Mouse (Mus musculus): ENCODE measurements around the gene Rapgef3.

DNA sequence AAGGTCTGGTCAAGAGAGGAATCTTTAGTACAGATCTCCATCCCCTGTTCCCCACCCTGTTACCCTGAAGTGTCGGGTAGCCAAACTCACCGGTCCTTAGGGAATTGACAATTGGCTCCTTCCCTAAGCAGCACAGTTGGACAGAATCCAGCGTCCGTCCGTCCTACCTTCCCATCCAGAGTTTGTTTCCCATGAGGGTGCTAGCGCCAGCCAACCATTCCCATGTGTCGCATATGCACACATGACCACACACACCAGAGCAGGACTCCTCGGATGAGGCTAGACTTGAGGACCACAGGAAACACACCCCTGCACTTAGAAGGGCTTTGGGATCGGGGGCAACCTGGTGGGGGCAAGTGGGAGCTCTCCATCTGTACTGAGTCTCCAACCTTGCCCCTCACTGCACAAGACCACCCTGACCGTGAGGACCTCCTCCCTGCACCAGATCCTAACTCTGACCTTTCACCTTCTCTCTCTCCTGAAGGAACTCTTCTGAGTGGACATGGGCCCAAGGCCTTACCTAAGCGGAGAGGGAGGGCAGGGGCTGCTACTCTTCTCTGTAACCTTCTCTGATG, 23.4 kb upstream of the Rapgef3 start:
- TF ChIP-seq POLR2A (IDR thresholded peaks at IDR 0.05; ENCODE audit: borderline replicate concordance, low read depth, low read length) (no peak), CTCF (IDR thresholded peaks at IDR 0.05; ENCODE audit: low read depth, low read length) (no peak)

Data from bone marrow macrophage, adult 2 months (primary cell).